Mouse (Mus musculus): ENCODE measurements at regions not wholly inside any gene's neighbourhood (a gene's known extent, or its start where the extent isn't known, plus 50 kb on each side); places are given as distances from the start of the nearest gene placed in this dataset.

DNA sequence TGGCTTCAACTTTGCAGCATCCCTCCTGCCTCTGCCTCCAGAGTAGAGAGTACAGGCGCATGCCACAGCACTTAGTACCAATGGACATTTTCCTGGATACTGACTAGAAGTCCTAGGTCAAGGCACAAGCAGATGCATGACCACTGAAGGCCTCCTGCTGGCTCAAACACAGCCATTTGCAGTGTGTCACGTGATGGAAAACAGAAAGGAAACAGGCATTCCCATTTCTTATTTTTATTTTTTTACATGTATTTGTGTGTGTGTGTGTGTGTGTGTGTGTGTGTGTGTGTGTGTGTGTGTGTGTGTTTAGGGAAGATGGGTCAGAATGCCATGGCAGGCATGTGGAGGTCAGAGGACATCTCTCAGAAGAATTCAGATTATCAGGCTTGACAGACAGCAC, 65.6 kb downstream of the Thap12 start:
- DNase-seq, result no peak

- no peak for DNase-seq
Measured at GRCm38 (mm10) chr7:98769111-98769734, 65.7 kb upstream of the Wnt11 start.

- DNase-seq, result no peak
Measured at GRCm38 (mm10) chr7:98770257-98770890, 64.5 kb upstream of the Wnt11 start.

- DNase-seq, result no peak
Measured at GRCm38 (mm10) chr7:98771134-98771775, 63.7 kb upstream of the Wnt11 start.

DNA sequence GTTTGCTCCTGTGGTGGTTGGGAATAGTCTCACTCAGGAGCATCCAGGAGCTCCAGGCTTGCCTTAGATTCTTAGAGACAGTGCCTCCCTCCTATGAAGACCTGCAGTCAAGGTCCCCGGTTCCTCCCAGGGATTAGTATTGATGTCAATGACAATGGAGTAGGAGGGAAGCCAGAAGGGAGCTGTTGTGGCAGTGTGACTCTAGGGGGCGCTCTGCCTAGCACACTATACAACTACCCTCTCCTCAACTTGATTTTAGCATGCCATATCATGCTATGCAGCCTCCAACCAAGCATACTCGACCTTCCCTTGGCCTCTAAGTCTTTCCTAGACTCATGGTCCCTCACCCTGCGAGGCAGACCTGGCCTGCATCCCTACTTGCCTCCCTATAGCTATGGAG, 60.3 kb upstream of the Wnt11 start:
- DNase-seq, result no peak

- peak; percentile 32 for DNase-seq
Measured at GRCm38 (mm10) chr7:98775031-98775430, 59.9 kb upstream of the Wnt11 start.

GRCm38 (mm10) chr7:98777304-98777849, 57.5 kb upstream of the Wnt11 start:
- peak; percentile 28 for DNase-seq

DNA sequence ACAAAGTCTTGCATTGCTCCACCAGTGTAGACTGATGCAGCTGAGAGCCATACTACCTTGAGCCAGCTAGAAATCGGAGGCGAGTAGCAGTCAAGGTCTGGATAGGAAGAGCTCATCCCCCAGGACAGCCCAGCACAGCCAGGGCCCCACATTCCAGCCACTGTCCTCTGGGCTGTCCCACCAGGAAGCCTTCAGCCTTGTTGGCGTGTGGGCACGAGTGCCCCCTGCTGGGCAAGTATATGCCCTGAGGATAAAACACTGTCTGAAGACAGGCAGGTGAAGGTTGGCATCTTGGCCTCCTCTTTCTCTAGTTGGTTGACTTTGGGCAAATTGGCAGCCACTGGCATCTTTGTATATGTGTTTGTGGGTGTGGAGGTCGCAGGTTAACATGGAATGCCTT, 56.0 kb upstream of the Wnt11 start:
- peak; percentile 83 for DNase-seq

DNA sequence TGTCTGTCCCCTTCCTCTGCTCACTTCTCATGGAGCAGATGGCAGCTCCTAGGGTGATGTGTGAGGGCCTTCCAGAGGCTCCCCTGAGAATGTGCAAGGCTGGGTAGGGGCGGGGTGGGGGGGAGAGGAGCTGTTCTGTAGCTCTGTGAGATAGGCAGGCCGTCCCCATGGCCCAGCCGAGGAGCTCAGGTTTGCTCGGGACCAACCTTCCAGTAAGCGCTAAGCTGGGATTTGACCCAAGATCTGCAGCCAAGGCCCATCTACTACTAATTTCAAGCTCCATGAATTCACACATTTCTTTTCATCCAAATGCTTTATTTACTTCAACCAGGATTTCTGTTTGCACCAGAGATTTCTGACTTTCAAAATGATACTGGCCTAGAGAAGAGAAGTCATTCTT, 51.4 kb upstream of the Wnt11 start:
- no peak for DNase-seq

DNA sequence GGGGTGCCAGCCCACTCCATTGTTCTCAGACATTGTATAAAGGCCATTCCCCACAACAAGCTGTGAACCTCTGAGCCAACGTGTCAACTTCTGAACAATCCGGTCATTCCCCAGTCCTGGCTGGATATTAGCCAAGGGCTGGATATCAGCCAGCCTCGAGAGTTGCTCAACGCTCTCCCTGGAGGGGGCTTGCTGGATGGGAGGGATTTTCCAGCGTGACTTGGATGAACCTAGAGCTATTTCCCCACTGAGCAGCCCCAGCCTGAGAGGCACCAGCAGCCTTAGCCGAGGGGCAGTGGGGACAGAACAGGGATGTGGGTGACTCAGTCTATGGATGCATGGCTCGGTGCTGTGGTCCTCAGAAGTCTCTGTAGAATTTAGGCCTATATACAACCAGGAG, 51.0 kb upstream of the Wnt11 start:
- DNase-seq, result peak; percentile 92

DNA sequence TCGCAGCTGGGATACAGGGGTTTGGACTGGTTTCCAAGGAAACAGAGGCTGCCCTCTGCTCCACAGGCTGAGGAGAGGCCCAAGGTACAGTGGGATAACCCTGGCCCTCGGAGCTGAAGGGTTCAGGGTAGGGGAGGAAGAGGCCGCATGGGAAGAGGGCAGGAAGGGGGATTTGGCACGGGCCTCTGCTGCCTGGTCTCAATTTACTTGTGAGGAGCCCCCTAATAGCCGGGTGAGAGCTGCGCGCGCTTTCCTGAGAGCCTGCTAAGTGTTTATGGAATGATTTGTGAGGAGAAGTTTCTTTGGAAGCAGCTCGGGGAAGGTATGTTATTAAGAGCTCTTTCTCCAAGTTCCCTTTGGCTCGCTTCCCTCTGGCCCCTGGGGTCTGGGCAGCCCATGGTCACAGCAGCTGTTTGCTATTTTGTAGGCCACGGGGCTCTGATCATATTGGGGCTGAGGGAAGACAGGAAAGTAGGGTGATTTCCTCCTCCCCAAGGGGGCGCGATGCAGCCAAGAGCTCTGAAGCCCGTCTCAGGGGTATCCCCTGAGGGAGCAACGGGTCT, 50.5 kb upstream of the Wnt11 start:
- DNase-seq, result peak; percentile 39
